Mouse (Mus musculus) neutrophil, adult 65 days (primary cell): Measurements from ENCODE around the gene Etfbkmt. TPM values are rescaled to one million over a fixed set of nuclear protein-coding genes. Genes with fewer than 3 reads are reported as not detected.

ENCODE experiments used
- total RNA-seq: library from RNA; stranded (reverse); gene quantifications from 2 replicates; pipeline ENCODE4 v1.2.4, GENCODE M21; 2023

Gene Etfbkmt
- total RNA-seq = 2.9 and 3.2 TPM in 2 replicates

DNA sequence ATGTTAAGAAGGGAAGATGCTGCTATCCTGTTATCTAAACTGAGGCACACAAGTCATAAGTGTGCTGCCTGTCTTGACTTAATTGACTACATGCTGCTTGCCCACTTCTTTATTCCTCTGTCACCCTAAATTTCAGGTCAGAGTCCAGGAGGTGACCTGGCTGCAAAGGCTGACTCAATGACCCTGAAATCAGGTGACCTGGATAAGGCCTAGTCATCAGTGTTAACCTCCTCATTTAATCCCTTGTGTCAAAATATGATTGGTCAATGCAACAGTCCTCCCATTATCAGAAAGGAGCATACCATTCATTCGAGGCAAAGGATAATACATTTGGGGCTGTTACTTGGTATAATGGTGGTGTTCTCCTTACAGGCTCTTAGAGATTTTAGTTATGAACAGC is at the start of gene Etfbkmt:
Etfbkmt (plus strand) TSS at position 379 of the 400 bp plus-strand sequence.

DNA sequence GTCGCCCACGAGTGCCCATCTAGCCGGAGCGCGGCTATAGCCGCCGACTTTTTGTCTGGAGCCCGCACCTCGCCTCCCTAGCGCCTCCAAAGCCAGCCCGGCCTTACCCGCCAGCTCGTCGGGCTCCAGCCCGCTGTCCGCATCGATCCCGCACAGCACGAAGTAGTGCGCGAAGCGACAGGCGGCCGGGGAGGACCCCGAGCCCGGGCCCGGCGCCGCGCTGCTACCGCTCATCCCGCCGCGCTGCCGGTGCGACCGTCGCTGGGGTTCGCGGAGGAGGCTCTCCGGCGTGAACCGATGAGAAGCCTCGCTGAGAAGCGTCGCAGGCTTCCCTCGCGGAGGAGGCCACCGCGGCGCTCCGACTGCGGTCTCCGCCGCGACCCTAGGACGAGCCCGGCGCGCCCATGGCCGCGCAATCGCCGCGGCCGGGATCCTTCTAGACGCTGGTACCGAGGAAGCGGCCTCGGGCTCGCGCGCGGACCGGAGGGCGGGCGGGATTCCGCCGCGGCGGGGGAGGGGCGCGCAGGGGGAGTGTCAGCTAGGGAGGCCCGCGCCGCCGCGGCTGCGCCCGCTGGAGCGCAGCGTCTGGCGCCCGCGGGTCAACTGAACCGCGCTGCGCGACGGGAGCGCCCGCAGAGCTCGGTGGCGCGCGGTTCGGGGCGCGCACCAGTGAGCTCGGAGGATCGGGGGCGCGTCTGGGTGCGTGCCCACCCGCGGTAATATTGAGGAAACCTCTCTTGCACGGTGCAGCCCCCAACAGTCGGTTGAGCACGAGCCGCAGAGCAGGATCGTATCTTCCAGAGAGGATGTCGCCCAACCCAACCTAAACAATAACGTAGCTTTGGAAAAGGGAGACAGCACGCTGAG is 38.3 kb upstream of the Etfbkmt start, which contains the start of gene Dennd5b:
Dennd5b (minus strand) TSS at position 605 of the 867 bp plus-strand sequence.

DNA sequence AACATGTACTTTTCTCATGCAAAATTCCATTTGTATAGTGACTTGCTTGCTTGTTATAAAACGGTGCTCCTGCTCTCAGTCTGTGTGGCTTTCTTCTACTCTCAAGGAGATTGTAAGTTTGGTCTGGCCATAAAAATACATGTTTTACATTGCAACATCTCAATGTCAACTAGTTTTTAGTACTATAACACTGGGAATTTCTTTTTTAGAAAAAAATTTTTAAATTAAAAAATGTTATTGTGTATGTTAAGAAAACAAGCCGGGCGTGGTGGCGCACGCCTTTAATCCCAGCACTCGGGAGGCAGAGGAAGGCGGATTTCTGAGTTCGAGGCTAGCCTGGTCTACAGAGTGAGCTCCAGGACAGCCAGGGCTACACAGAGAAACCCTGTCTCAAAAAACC is 9.8 kb upstream of the Etfbkmt start, which contains the start of gene Gm10203:
Gm10203 (plus strand) TSS at position 301 of the 400 bp plus-strand sequence.

DNA sequence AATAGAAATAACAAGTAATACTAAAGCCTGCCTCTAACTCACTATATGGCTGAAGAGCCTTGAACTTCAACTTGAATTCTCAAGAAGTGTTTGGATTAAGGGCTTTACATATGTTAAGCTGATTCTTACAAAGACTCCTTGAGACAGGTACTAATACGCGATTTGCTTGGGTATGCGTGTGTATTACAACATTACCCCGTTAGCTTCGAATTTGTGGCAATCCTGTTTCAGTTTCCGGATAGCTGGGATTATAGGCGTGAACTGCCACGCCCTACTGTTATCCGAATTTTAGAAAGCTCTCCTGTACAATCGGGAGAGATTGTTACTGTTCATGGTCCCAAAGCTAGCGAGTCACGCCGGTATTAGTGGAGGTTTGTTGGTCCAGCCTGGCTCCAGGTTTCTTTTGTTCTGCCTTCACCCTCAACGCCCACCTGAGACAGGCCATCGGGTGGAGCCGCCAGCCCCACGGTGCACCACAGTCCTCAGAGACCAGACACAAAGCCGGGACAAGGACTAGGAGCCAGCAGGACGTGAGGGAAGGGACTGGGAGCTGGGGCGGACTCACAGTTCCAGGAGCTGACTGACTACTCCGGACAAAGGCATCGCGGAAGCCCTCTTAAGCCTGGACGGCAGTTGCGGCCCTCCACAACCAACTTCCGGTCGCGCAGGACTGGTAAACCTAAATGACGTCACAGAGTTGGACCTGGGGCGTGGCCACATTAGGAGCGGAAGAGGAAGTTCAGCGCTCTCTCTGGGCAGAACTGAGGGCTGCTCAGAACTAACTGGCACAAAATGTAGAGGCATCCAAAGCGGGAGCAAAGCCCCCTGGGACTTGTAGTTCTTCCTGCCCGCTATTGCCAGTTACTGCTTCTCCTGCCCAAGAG is 48.6 kb downstream of the Etfbkmt start, which contains the start of gene Amn1:
Amn1 (minus strand) TSS at position 672 of the 884 bp plus-strand sequence.

Other genes starting within 250 kb of the Etfbkmt start
- gene Caprin2, start 243.6 kb upstream of the Etfbkmt start, total RNA-seq = 1.3 and 1.7 TPM in 2 replicates
- gene Sinhcaf, start 193.4 kb upstream of the Etfbkmt start, total RNA-seq = 9.1 and 12.9 TPM in 2 replicates
- gene Dennd5b, start 38.2 kb upstream of the Etfbkmt start, total RNA-seq = 0.82 and 1.2 TPM in 2 replicates
- gene Gm10203, start 9.7 kb upstream of the Etfbkmt start, total RNA-seq = not detected in 2 replicates
- 26.6 and 32.1 TPM in 2 replicates for gene Amn1, start 48.9 kb downstream of the Etfbkmt start, total RNA-seq
- gene Resf1, start 169.6 kb downstream of the Etfbkmt start, total RNA-seq = 334 and 354 TPM in 2 replicates